Mouse (Mus musculus) megakaryocyte, embryonic 14.5 days (primary cell): Measurements from ENCODE around the gene Ldlrad1. TPM values are rescaled to one million over a fixed set of nuclear protein-coding genes. Genes with fewer than 3 reads are reported as not detected.

Experiments used
- H3K27me3 ChIP-seq: replicated peaks from 2 replicates; pipeline ENCODE3; 2012; ENCODE audit warnings: inconsistent platforms
- H3K36me3 ChIP-seq: replicated peaks from 2 replicates; pipeline ENCODE3; 2012; ENCODE audit warnings: low read length, inconsistent platforms, mixed read lengths
- H3K4me1 ChIP-seq: 2 replicates; pipeline ENCODE4 v1.6.1; 2012; ENCODE audit warnings: inconsistent platforms
- H3K4me3 ChIP-seq: replicated peaks from 2 replicates; pipeline ENCODE3; 2012; ENCODE audit warnings: moderate library complexity, mild to moderate bottlenecking, inconsistent platforms
- H3K9me3 ChIP-seq: 2 replicates; pipeline ENCODE4 v1.6.1; 2012; ENCODE audit warnings: inconsistent platforms
- FLI1 ChIP-seq: IDR thresholded peaks from 2 replicates; pipeline ENCODE4 v1.6.1; 2012; ENCODE audit warnings: low read length, inconsistent platforms, mixed read lengths
- GATA1 ChIP-seq: IDR thresholded peaks from 3 replicates; pipeline ENCODE4 v1.6.1; 2012; ENCODE audit warnings: mixed read lengths, low read length, inconsistent platforms, borderline replicate concordance
- polyA plus RNA-seq: library from polyadenylated mRNA; stranded (reverse); fragments of >175 nt; gene quantifications from 2 replicates; pipeline ENCODE4 v1.2.3, GENCODE M21; 2012; ENCODE audit warnings: low replicate concordance; ENCODE audit not compliant: insufficient read depth

Gene Ldlrad1
- polyA plus RNA-seq, 1 experiment = 0.17 TPM

DNA sequence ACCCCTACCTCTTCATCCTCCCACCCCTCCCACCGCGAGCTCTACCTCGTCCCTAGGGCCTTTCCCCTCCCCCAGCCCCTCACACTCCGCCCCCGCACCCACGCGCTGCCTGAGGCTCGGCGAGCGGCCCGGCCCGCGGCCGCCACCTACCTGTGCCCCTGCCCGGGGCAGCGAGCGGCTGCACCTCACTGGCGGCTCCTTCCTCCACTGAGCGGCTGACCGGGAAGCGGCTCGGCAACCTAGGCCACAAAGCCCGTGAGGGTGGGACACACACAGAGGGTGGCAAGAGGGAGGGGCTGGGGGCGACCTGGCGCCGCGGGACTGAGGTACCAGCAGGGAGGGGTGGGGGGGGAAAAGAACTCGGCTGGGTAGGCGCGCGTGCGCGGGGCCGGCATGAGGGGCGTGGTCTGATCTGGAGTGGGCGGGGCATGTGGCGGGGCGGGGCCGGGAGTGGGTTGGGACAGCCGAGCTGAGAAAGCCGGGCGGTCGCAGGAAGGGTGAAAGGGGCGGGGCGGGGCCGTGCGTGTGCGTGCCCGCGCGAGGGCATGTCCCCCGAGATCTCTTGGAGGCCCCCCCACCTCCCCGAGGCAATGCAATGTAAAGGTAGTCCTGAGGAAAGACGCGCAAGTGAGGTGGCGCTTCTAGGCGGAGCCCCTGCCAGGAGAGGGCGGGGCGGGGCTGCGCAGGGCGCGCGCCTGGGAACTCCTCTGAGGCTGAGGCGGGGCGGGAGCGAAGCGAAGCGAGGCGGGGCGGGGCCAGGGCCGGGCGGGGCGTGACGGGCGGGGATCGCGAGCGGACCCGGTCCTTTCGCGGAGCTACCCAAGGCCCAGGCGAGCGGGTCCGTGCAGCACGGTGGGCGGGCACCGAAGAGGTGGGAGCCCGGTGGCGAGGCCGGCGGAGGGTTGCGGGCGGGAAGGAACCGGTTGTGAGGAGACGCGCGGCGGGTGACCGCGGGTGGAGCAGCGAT is 44.4 kb downstream of the Ldlrad1 start, which contains the start of the genes Lrrc42 and Hspb11:
Gene Lrrc42 (minus strand): TSS at position 408 of the 967 bp plus-strand sequence.
Gene Hspb11 (plus strand): TSS at position 469 of the 967 bp plus-strand sequence.
- no peak for TF ChIP-seq FLI1
- no peak for TF ChIP-seq GATA1
- Histone ChIP-seq H3K27me3 (no peaks in the 10 kb centered on the region), H3K4me3 (peak within 1 kb of the TSS; percentile 91), H3K36me3 (no peaks in the 10 kb centered on the region), H3K9me3 (no peaks in the 10 kb centered on the region), H3K4me1 (peaks cover 46% of the 10 kb centered on the region)

DNA sequence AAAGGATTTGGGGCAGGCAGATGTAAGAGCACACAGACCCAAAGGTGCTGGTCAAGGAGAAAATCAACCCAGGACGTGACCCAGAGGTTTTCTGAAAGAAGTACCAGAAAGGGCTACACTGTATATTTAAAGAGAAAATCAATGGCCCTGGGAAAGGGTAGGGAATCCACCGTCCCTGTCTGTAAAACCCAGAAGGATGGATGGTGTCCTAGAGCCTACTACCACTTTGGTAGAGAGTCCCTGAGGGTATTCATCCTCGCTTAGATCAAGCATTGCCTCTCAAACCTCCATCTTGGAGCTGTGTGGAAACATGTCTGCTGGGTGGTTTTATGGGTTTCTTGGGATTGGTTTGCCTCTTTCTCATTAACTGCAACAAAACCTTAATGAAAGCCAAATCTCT is 45.4 kb downstream of the Ldlrad1 start:
- Histone ChIP-seq H3K4me1 (peaks cover 38% of the 10 kb centered on the region), H3K4me3 (peak overlapping the region; percentile 91), H3K27me3 (no peaks in the 10 kb centered on the region), H3K9me3 (no peaks in the 10 kb centered on the region), H3K36me3 (no peaks in the 10 kb centered on the region)
- no peak for TF ChIP-seq GATA1
- TF ChIP-seq FLI1 = no peak

DNA sequence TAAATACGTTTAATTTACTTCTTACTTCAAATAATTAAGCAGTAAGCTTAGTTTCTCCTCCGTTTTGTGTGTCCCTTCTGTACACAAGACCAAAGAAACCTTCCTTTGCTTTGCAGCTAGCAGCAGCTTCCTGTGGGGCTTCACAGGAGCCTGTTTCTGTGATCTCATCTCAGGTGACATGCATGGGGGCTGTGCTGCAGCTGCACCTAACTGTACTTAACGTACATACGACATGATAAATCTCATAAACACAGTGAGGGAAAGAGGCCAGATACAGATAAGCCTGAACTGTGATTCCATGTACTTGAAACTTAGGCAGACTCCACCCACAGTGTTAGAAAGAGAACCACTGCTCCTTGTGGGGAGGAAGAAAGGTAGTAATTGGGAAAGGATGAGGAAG is 51.0 kb downstream of the Ldlrad1 start:
- Histone ChIP-seq H3K9me3 (peaks cover 3% of the 10 kb centered on the region; the same call in 1 of the 2 replicates), H3K4me1 (no peaks in the 10 kb centered on the region), H3K27me3 (no peaks in the 10 kb centered on the region), H3K4me3 (no peak overlapping the region), H3K36me3 (peaks cover 16% of the 10 kb centered on the region)
- TF ChIP-seq FLI1 = no peak
- TF ChIP-seq GATA1 = no peak

Other genes starting within 250 kb of the Ldlrad1 start
- gene Mrpl37, start 142.3 kb upstream of the Ldlrad1 start, polyA plus RNA-seq = 17.7 and 23.7 TPM in 2 replicates
- gene Cyb5rl, start 142.2 kb upstream of the Ldlrad1 start, polyA plus RNA-seq = 1.4 and 2.3 TPM in 2 replicates
- gene Cdcp2, start 112.3 kb upstream of the Ldlrad1 start, polyA plus RNA-seq = not detected in 2 replicates
- 147 and 205 TPM in 2 replicates for gene Tmem59, start 30.8 kb upstream of the Ldlrad1 start, polyA plus RNA-seq
- gene Tceanc2, start 30.1 kb upstream of the Ldlrad1 start, polyA plus RNA-seq = 31.3 and 34.2 TPM in 2 replicates
- gene Lrrc42, start 44.4 kb downstream of the Ldlrad1 start, polyA plus RNA-seq = 9.1 and 10.7 TPM in 2 replicates
- 5.7 and 19.6 TPM in 2 replicates for gene Hspb11, start 44.4 kb downstream of the Ldlrad1 start, polyA plus RNA-seq
- gene Dio1, start 98.0 kb downstream of the Ldlrad1 start, polyA plus RNA-seq = not detected in 2 replicates
- gene Yipf1, start 105.2 kb downstream of the Ldlrad1 start, polyA plus RNA-seq = 3.1 and 16.3 TPM in 2 replicates
- gene Ndc1, start 158.6 kb downstream of the Ldlrad1 start, polyA plus RNA-seq = 0.50 and 3.0 TPM in 2 replicates
- 0.68 and 1.8 TPM in 2 replicates for gene Glis1, start 225.4 kb downstream of the Ldlrad1 start, polyA plus RNA-seq